Mouse (Mus musculus) small intestine, adult 2 months (tissue): Measurements from ENCODE around the gene Osbpl7.

Source experiments
- CTCF ChIP-seq: fragments of 200-500 bp; IDR thresholded peaks from 2 replicates; pipeline ENCODE4 v1.5.1; 2012; ENCODE audit warnings: low read depth, mild to moderate bottlenecking, control low read depth, inconsistent platforms, low read length, moderate library complexity, mixed read lengths; ENCODE audit not compliant: insufficient replicate concordance, insufficient read length; ENCODE audit errors: extremely low read depth
- POLR2A ChIP-seq: fragments of 200-500 bp; IDR thresholded peaks from 2 replicates; pipeline ENCODE4 v1.6.1; 2012; ENCODE audit warnings: low read depth, mild to moderate bottlenecking, control low read depth, inconsistent platforms, low read length, moderate library complexity

GRCm38 (mm10) chr11:97018583-97019344, 31.7 kb upstream of the Osbpl7 start:
- TF ChIP-seq POLR2A, result no peak
- TF ChIP-seq CTCF, result no peak
